Mouse (Mus musculus) G1E-ER4 (cell line): Measurements from ENCODE around the gene Kif1c. TPM values are rescaled to one million over a fixed set of nuclear protein-coding genes. Genes with fewer than 3 reads are reported as not detected.

Source experiments
- GATA1 ChIP-seq: IDR thresholded peaks from one replicate; pipeline ENCODE4 v1.8.0; 2012; ENCODE audit warnings: low read length, inconsistent platforms
- polyA plus RNA-seq: library from polyadenylated mRNA; stranded (reverse); fragments of >175 nt; gene quantifications from 2 replicates; pipeline ENCODE4 v1.2.3, GENCODE M21; 2012

Kif1c gene
- polyA plus RNA-seq: 32.5 and 39.5 TPM in 2 replicates

GRCm38 (mm10) chr11:70699722-70700556, at the start of gene Kif1c, which contains the start of gene Inca1:
Gene Kif1c, plus strand, starts transcription at chr11:70700548.
Gene Inca1, minus strand, starts transcription at chr11:70700155.
- TF ChIP-seq GATA1: no peak

- no peak for TF ChIP-seq GATA1
These were observed 49.0 kb upstream of the Kif1c start for GRCm38 (mm10) chr11:70651391-70651790.

DNA sequence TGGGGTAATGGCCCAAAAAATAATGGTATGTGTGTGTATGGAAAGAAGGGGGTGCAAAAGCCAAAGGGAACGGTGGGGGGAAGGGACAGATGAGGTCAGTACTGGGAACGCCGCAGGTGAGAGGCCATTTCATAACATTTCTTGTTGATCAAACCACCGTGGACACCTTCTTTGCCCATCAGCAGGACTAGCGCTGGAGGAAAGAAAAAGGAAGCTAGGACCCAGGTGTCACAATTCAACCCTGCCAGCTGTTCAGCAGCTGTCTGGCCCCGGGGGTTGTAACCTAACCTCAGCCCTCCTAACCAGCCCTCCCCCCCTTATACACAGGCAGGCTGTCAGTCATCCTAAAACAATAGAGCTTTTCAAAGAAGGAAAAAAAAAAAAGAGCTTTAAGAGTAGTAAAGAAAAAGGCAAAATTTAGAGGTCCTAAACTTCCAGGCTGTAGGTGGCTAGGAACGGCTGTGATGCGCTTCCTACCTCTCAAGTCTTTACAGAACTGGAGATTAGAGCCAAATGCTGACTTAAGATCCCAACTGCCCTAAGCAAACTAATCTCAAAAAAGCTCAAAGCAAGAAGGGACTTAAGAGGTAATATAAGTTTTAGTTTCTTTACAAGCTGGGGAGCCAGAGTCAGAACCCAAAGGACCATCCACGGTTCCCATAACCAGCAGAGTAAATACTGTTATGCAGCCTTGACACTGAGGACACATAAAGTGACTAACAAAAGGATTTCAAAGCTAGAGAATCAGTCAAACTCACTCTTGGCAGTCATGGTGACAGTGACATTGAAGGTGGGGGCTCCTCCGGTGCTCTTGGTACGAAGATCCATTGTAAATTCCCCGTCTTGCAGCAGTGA, 48.1 kb upstream of the Kif1c start:
- TF ChIP-seq GATA1: no peak

DNA sequence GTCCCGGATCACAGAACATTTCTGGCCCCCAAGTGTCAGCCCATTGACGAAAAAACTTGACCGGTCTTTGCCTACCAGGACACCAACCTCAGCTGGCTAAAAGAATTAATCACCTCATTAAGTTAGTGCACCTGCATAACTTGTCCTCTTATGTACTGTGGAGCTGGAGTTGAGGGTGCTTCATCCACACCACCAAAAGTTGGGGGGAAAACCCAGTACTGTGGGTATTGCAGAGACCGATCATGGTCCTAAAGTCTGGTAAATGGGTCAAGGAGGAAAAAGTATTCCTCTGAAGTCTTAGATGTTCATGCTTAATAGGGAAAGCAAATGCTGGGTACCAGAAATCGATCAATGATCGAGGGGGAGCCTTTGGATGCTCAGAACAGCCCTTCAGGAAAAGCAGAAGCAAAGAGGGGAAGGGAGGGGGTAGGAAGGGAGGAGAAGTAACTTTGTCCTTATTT, 47.4 kb upstream of the Kif1c start:
- TF ChIP-seq GATA1: no peak

DNA sequence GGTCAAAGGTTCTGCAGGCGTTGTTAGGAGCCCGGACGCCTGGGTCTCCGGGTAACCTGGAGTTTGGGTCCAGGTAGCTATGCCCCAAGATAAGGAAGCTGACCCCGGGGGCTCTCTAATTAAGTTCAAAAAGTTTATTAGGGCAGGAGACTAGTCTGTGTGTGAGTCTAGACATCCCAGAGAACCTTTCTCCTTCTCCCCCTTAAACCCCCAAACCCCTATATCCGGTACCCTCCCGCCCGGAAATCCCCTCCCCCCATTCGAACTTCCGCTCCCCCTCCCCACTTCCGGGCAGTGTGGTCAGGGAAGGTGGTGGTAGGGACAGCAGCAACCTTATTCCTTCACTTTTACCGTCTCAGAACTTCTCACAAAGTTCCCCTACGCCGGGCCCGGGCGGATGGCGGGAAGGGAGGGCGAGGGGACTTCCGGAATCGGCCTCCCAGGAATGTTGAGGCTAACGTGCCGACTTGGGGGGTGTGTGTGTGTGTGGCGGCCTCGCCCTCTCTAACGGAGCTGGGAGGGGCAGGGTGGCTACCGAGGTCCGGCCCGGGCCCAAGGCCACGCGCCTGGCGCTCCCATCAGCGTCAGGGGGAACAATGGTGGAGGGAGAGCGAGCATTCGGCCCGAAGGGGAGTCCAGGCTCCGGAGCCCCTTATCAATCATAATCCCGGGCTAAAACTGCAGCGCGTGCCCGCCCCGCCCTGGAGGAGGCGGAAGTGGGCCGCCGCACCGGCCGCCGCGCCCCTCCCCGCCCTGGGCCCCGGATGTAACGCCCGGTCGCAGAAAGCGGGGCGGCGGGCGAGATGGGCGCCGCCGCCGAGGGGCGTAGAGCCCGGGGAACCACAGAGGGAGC, 46.8 kb upstream of the Kif1c start:
- no peak for TF ChIP-seq GATA1

DNA sequence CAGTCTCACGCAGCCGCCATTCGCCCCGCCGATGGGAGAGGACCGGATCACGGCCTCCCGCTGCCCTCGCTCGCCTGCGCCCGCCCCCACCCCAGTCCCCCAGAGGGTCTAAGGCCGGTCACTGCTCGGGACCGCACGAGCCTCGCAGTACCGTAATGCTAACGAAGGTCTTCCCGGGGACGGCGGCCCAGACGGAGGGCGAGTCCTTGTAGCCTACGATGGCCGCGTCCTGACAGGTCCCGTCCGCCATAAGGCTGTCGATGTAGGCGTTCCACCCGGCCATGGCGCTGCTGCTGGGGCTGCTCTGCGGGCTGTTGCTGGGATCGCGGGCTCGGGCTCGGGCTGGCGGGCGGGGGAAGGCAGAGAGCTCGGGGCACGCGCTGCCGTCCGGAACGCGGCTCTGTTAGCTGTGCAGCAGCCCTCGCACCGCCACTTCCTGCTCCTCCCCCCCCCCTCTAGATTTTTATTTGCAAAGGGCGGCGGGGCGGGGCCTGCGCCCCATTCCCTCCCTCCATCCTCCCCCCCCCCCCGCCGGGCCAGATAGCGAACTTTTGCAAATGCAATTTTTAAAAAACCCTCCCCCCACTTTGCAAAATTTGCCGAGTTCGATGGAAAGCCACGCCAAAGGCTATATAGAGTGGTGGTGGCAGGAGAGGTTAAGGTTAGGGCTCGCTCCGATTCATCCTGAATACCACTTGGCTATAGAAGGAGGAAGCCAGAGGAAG, 46.0 kb upstream of the Kif1c start, which contains the start of gene Pfn1:
Pfn1 (minus strand) TSS at position 447 of the 725 bp plus-strand sequence.
- no peak for TF ChIP-seq GATA1

DNA sequence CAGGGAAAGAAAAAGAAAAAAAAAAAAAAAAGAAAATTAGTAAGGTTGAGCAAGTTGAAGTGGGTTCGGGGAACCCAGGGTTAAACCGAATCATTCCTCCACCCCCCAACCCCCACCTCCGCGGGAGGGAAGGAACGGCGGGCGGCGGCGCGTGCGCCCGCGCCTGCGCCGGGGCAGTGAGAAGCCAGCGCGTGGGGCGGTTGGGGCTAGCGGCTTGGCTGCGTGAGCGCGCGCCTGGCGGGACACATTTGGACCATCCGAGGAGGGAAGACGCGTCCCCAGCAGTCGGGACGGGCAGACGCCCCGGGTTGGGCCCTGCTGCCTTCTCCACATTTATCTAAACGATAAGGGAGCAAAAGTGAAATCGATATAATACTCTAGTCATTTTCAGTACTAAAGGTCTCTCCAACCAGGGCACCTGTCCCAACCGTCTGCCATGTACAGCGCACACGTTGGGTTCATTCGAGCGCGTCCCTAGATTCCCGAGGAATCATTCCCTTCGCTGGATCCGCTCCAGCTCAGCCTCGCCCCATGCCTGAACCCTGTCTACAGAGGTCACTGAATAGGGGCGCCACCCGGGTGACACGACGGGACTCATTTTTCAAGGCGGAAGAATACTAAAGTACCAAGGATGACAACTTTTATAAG, 45.3 kb upstream of the Kif1c start:
- no peak for TF ChIP-seq GATA1

DNA sequence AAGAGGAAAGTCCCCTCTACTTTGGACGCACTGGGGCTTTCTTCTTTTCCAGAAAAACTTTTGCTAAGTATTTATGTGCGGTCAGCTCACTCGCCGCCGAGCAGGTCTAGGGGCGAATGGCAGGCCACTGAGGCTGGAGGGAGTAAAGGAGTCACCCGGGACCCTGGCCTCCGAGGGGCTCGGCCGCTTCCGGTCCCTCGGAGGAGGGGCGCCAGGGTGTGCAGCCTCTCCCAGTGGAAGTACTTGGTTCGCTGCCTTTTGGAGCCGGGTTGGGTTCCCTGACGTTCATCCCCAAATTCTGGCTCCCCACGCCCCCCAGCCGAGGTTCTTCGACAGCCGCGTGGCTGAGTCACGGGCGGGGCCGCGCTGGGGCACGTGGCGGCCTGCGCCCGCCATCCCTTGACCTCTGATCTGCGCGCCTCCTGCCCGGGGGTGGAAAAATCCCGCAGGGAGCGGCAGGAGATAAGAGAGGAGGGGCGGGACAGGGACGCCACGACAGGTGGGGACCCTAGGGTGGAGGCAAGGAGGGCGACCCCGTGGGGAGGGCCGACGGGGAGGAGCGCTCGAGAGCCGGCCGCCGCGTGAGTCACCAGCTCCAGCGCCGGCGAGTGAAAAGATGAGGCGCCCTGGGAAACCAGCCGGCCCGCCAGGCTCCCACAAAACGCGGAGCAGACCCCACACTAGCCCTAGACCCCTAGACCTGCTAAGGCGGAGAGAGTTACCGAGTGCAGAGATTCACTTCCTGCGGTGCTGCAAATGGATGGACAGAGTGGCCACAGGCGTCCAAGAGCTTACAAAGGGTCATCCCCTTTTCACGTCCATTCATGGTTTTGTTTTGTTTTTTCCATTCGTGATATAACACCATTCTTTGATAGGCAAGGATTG, 44.5 kb upstream of the Kif1c start:
- TF ChIP-seq GATA1: no peak

- TF ChIP-seq GATA1: no peak
These were observed 43.9 kb upstream of the Kif1c start for GRCm38 (mm10) chr11:70656456-70656927.

DNA sequence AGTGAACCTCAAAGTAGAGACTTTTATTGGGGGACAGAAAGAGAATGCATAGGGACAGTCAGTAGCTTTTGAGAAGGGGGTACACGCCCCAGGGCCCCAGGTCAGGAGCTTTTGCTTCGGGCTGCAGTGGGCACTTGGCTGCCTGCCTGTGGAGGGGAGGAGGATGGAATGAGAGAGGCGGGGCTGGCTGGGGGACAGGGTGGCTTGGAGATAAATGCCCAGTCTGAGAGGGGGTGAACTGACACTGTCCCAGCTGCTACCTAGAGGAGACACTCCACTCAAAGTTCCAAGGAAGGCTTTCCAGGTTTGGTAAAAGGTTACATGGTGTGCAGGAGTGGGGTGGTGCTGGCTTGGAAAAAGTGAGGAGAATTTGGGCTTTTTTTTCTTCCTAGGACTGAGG, 43.4 kb upstream of the Kif1c start, which contains the start of gene Eno3:
Eno3 (plus strand) TSS at position 239 of the 400 bp plus-strand sequence.
- no peak for TF ChIP-seq GATA1

- TF ChIP-seq GATA1: no peak
These were observed 42.8 kb upstream of the Kif1c start for GRCm38 (mm10) chr11:70657573-70657972.

DNA sequence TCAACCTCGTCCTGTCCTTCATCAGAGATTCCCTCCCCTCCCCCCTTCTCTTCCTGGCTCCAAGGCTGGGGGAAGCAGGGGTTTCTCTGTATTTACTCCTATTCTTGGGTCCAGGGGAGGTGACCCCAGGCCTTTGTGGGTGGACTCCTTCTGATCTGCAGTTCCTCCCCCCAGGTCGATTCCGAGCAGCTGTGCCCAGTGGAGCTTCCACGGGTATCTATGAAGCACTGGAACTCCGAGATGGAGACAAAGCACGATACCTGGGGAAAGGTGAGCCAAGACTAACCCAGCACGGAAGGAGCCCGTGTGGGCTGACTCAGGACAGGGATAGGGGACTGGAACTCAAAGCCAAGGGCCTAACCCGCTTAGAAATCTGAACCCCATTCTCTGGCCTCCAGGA, 42.4 kb upstream of the Kif1c start:
- TF ChIP-seq GATA1: no peak

DNA sequence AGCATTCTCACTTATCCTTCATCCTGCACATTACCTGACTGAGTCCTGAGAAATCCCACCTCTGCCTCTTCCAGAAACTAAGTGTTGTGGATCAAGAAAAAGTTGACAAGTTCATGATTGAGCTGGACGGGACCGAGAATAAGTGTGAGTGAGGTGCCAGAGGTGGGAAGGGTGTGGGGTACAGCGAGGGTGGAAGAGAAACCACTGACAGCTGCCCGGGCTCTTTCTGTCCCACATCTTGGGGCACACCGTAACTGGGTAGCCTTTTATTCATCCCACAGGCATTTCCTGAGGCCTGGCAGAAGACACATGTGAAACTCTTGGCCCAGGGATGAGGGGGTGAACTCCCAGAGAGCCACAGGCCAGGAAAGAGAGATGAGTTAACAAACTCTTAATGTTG, 41.8 kb upstream of the Kif1c start:
- no peak for TF ChIP-seq GATA1
